Mouse (Mus musculus) bone marrow, adult 2 months (tissue): Measurements from ENCODE around the gene Ptpre.

Experiments used
- CTCF ChIP-seq: fragments of 200-500 bp; IDR thresholded peaks from 2 replicates; pipeline ENCODE4 v1.5.1; 2011; ENCODE audit warnings: low read length, control low read depth; ENCODE audit not compliant: control insufficient read depth, insufficient read depth
- POLR2A ChIP-seq: fragments of 200-500 bp; IDR thresholded peaks from 2 replicates; pipeline ENCODE4 v1.6.1; 2011; ENCODE audit warnings: low read depth, mild to moderate bottlenecking, control low read depth, low read length, borderline replicate concordance; ENCODE audit not compliant: control insufficient read depth

DNA sequence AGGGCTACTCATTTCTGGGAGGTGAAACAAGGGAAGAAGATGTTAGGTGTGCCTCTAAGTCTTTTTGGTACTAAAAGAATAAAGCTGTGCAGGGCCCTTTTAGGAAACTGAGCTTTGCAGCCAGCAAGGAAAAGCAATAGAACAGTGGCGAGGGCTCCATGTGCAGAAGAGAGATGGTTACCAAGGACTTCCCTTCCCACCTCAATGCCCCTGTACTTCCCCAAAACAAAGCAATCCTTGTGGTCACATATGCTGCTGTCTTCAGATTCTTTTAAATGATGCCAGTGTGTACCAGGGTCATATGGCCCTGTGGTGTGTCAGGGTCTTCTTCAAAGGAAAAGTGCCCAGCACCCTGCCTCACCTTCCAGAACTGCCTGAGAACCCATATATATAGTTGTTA, 167.8 kb downstream of the Ptpre start:
- TF ChIP-seq POLR2A (no peak), CTCF (no peak)
